ENCODE assay signal across 7 mouse cellular contexts in genomic region chr2:59881831-59882741, GRCm38 (mm10). TPM values are rescaled to one million over a fixed set of nuclear protein-coding genes. Genes with fewer than 3 reads are reported as not detected.
A peak's percentile ranks its signal among the peaks of the same experiment; 100 is the strongest.
DNase-seq lines count a peak whose midpoint lies in the region; ATAC-seq and TF ChIP-seq lines count a peak whose summit lies in the region.

Gene Wdsub1 (minus strand): TSS chr2:59882591.

- peak; percentile 94 for DNase-seq in adrenal gland, postnatal 25 days
- DNase-seq in heart, adult 18-20 months, result peak; percentile 92 to 97
- DNase-seq in kidney, adult 2 months, result peak; percentile 97
- peak; percentile 77 to 91 for DNase-seq in spleen, adult 2 months (ENCODE audit: low read depth in 1 of 2, low spot score in 2 of 2)

- H3K4me1 ChIP-seq in embryonic facial prominence, embryonic 12.5 days, result no peaks in the 10 kb centered on the region
- H3K4me1 ChIP-seq in kidney, adult 2 months (ENCODE audit: control insufficient read depth, insufficient read depth, low read length), result peaks cover 6% of the 10 kb centered on the region; the same call in 1 of the 2 replicates
- peaks cover 6% of the 10 kb centered on the region; the same call in 1 of the 2 replicates for H3K4me1 ChIP-seq in limb, embryonic 12.5 days (replicated peaks)
- peaks cover 6% of the 10 kb centered on the region for H3K4me1 ChIP-seq in midbrain, embryonic 15.5 days
- no peaks in the 10 kb centered on the region for H3K4me1 ChIP-seq in spleen, adult 2 months (ENCODE audit: control insufficient read depth, insufficient read depth, insufficient read length)

- 0 out of 2 replicates have a peak, but pooled peaks cover 3% of the 10 kb centered on the region for H3K36me3 ChIP-seq in embryonic facial prominence, embryonic 12.5 days
- H3K36me3 ChIP-seq in kidney, adult 2 months (ENCODE audit: control insufficient read depth, insufficient read depth, low read length), result no peaks in the 10 kb centered on the region
- H3K36me3 ChIP-seq in limb, embryonic 12.5 days, result peaks cover 15% of the 10 kb centered on the region
- H3K36me3 ChIP-seq in midbrain, embryonic 15.5 days (replicated peaks), result no peaks in the 10 kb centered on the region
- no peaks in the 10 kb centered on the region for H3K36me3 ChIP-seq in spleen, adult 2 months (ENCODE audit: control insufficient read depth, insufficient read depth, low read length)

- H3K9me3 ChIP-seq in embryonic facial prominence, embryonic 12.5 days, result no peaks in the 10 kb centered on the region
- H3K9me3 ChIP-seq in limb, embryonic 12.5 days, result peaks cover 9% of the 10 kb centered on the region; the same call in 1 of the 2 replicates
- H3K9me3 ChIP-seq in midbrain, embryonic 15.5 days, result no peaks in the 10 kb centered on the region

- H3K27ac ChIP-seq in embryonic facial prominence, embryonic 12.5 days, result peak within 1 kb of the TSS; percentile 54
- H3K27ac ChIP-seq in kidney, adult 2 months (ENCODE audit: insufficient read depth, low read depth, low read length), result peak within 1 kb of the TSS; percentile 90
- peak within 1 kb of the TSS; percentile 87 for H3K27ac ChIP-seq in limb, embryonic 12.5 days
- peak within 1 kb of the TSS; percentile 51; the same call in 1 of the 2 replicates for H3K27ac ChIP-seq in midbrain, embryonic 15.5 days
- peak within 1 kb of the TSS; percentile 60; the same call in 1 of the 2 replicates for H3K27ac ChIP-seq in spleen, adult 2 months (ENCODE audit: insufficient read depth, low read length)

- no peaks in the 10 kb centered on the region for H3K27me3 ChIP-seq in embryonic facial prominence, embryonic 12.5 days
- H3K27me3 ChIP-seq in kidney, adult 2 months (replicated peaks; ENCODE audit: control insufficient read depth, insufficient read depth, low read length), result no peaks in the 10 kb centered on the region
- no peaks in the 10 kb centered on the region for H3K27me3 ChIP-seq in limb, embryonic 12.5 days
- H3K27me3 ChIP-seq in midbrain, embryonic 15.5 days (replicated peaks), result no peaks in the 10 kb centered on the region
- H3K27me3 ChIP-seq in spleen, adult 2 months (ENCODE audit: control insufficient read depth, insufficient read depth, low read length), result no peaks in the 10 kb centered on the region

- peak; percentile 94 for ATAC-seq in embryonic facial prominence, embryonic 12.5 days (ENCODE audit: insufficient number of reproducible peaks, insufficient read depth, low FRiP score, low TSS enrichment)
- ATAC-seq in limb, embryonic 12.5 days (ENCODE audit: insufficient number of reproducible peaks, insufficient read depth, low FRiP score, low TSS enrichment, low read depth), result peak; percentile 92
- peak; percentile 96 for ATAC-seq in midbrain, embryonic 15.5 days (replicated peaks)

- peak within 1 kb of the TSS; percentile 58 for H3K9ac ChIP-seq in embryonic facial prominence, embryonic 12.5 days
- peak within 1 kb of the TSS; percentile 79 for H3K9ac ChIP-seq in limb, embryonic 12.5 days (replicated peaks)
- peak within 1 kb of the TSS; percentile 73 for H3K9ac ChIP-seq in midbrain, embryonic 15.5 days

- no peak for TF ChIP-seq CTCF in kidney, adult 2 months (conservative IDR thresholded peaks at IDR 0.05; ENCODE audit: insufficient read depth, insufficient read length, low read depth, low read length)
- TF ChIP-seq CTCF in spleen, adult 2 months (IDR thresholded peaks at IDR 0.05; ENCODE audit: extremely low read depth, insufficient read depth, insufficient read length, insufficient replicate concordance), result no peak

- 6% methylated on average over 56 of the region's 57 CpGs for WGBS in embryonic facial prominence, embryonic 12.5 days
- WGBS in kidney, adult 2 months, result 2% methylated on average over 57 of the region's 57 CpGs
- 5% methylated on average over 57 of the region's 57 CpGs for WGBS in limb, embryonic 12.5 days
- WGBS in midbrain, embryonic 15.5 days, result 4% methylated on average over 57 of the region's 57 CpGs
- WGBS in spleen, adult 2 months, result 2% methylated on average over 57 of the region's 57 CpGs

- H3K4me3 ChIP-seq in embryonic facial prominence, embryonic 12.5 days, result peak within 1 kb of the TSS; percentile 78
- peak within 1 kb of the TSS; percentile 100 for H3K4me3 ChIP-seq in kidney, adult 2 months (ENCODE audit: insufficient read depth, low read depth, low read length)
- H3K4me3 ChIP-seq in limb, embryonic 12.5 days (replicated peaks), result peak within 1 kb of the TSS; percentile 80
- peak within 1 kb of the TSS; percentile 93 for H3K4me3 ChIP-seq in midbrain, embryonic 15.5 days
- peak within 1 kb of the TSS; percentile 95 for H3K4me3 ChIP-seq in spleen, adult 2 months (ENCODE audit: extremely low read depth, insufficient read depth, insufficient read length)

- TF ChIP-seq POLR2A in kidney, adult 2 months (IDR thresholded peaks at IDR 0.05; ENCODE audit: low read depth, low read length), result no peak
- TF ChIP-seq POLR2A in spleen, adult 2 months (IDR thresholded peaks at IDR 0.05; ENCODE audit: low read depth, low read length), result no peak

- peak within 1 kb of the TSS; percentile 58 for H3K4me2 ChIP-seq in embryonic facial prominence, embryonic 12.5 days (replicated peaks)
- H3K4me2 ChIP-seq in limb, embryonic 12.5 days, result peak within 1 kb of the TSS; percentile 60
- peak within 1 kb of the TSS; percentile 97 for H3K4me2 ChIP-seq in midbrain, embryonic 15.5 days

RNA-seq across cellular contexts. Expression of gene Wdsub1, which starts in this region (rescaled TPM):
- 20.1 and 20.6 TPM in 2 replicates for total RNA-seq in adrenal gland, postnatal 25 days (2021)
- polyA plus RNA-seq in embryonic facial prominence, embryonic 12.5 days (2016; fragmentation: Nextera tagmentation; extraction: Ambion mirVana), result 27.1 and 35.7 TPM in 2 replicates
- total RNA-seq in heart, adult 18-20 months (2021), result 10 to 100 TPM; 18.6 to 19.2 TPM
- 65.6 and 74.6 TPM in 2 replicates for polyA plus RNA-seq in kidney, adult 2 months (2012; rRNA removed)
- 27.9 and 36.4 TPM in 2 replicates for polyA plus RNA-seq in limb, embryonic 12.5 days (2016; fragmentation: Nextera tagmentation; extraction: Ambion mirVana)
- 18.1 and 19.1 TPM in 2 replicates for polyA plus RNA-seq in midbrain, embryonic 15.5 days (2015; fragmentation: Nextera tagmentation; extraction: Ambion mirVana)
- polyA plus RNA-seq in spleen, adult 2 months (2012; rRNA removed), result 27.9 and 31.3 TPM in 2 replicates

Comparison
In these comparisons a context has a peak if more than half of its experiments do, and no peak if none do; other contexts are left out.
1. Peak in every context shown above with its lines: DNase-seq, ATAC-seq, H3K4me3 ChIP-seq and H3K27ac ChIP-seq.